Mouse (Mus musculus): ENCODE measurements around the gene Epb41l1.

- TF ChIP-seq CTCF (conservative IDR thresholded peaks at IDR 0.05; ENCODE audit: low read length) (no peak), NANOG (IDR thresholded peaks at IDR 0.05; ENCODE audit: borderline replicate concordance, low read length) (no peak), POU5F1 (IDR thresholded peaks at IDR 0.05; ENCODE audit: borderline replicate concordance, low read length) (no peak)
Measured at GRCm38 (mm10) chr2:156431409-156431808, 10.7 kb downstream of the Epb41l1 start.

Measured in E14TG2a.4 (cell line).